Mouse (Mus musculus) kidney, embryonic 14.5 days (tissue): ENCODE measurements around the gene Lrig1. TPM values are rescaled to one million over a fixed set of nuclear protein-coding genes. Genes with fewer than 3 reads are reported as not detected.

Source experiments
- ATAC-seq: fragments of 200-750 bp; cut with Nextera tagmentation; 2 replicates; pipeline ENCODE4 v1.8.0; 2017; ENCODE audit warnings: moderate number of reproducible peaks, mild to moderate bottlenecking, moderate TSS enrichment, moderate library complexity; ENCODE audit not compliant: low FRiP score, low TSS enrichment
- H3K27ac ChIP-seq: fragments of 300-500 bp; sonication (generic); 2 replicates; pipeline ENCODE4 v1.5.1; 2014; ENCODE audit warnings: low read depth, mild to moderate bottlenecking, low read length, moderate library complexity, mixed read lengths
- H3K27me3 ChIP-seq: fragments of 300-500 bp; sonication (generic); 2 replicates; pipeline ENCODE4 v1.6.1; 2014; ENCODE audit warnings: mild to moderate bottlenecking, low read length; ENCODE audit not compliant: control insufficient read depth, insufficient read depth
- H3K36me3 ChIP-seq: fragments of 300-500 bp; sonication (generic); 2 replicates; pipeline ENCODE4 v1.6.1; 2014; ENCODE audit warnings: low read length, mixed read lengths; ENCODE audit not compliant: control insufficient read depth, insufficient read depth
- H3K4me1 ChIP-seq: fragments of 300-500 bp; sonication (generic); 2 replicates; pipeline ENCODE4 v1.6.1; 2014; ENCODE audit warnings: low read length, mixed read lengths; ENCODE audit not compliant: control insufficient read depth, insufficient read depth
- H3K4me2 ChIP-seq: fragments of 300-500 bp; sonication (generic); replicated peaks from 2 replicates; pipeline ENCODE4 v1.6.1; 2014; ENCODE audit warnings: low read depth, mild to moderate bottlenecking, low read length
- H3K4me3 ChIP-seq: fragments of 300-500 bp; sonication (generic); 2 replicates; pipeline ENCODE4 v1.5.1; 2014; ENCODE audit warnings: mild to moderate bottlenecking, low read length
- H3K9ac ChIP-seq: fragments of 300-500 bp; sonication (generic); 2 replicates; pipeline ENCODE4 v1.6.1; 2014; ENCODE audit warnings: low read depth, mild to moderate bottlenecking, low read length, moderate library complexity
- H3K9me3 ChIP-seq: fragments of 300-500 bp; sonication (generic); 2 replicates; pipeline ENCODE4 v1.6.1; 2016; ENCODE audit warnings: low read length; ENCODE audit not compliant: control insufficient read depth
- WGBS: fragments of 180-500 bp; shearing (Covaris S2); extraction: QIAGEN DNeasy Blood & Tissue Kit; methylation state at CpG from one replicate; pipeline ENCODE4 v1.1.7; 2014; 5-methylcytosine and 5-hydroxymethylcytosine counted together
- polyA plus RNA-seq: library from polyadenylated mRNA; unstranded; fragments of >200 nt; fragmentation: Nextera tagmentation; extraction: Ambion mirVana; gene quantifications from 2 replicates; pipeline ENCODE4 v1.2.1, GENCODE M21; 2014

Lrig1 gene
- polyA plus RNA-seq, 1 experiment from 2014 or later = 10.4 TPM

GRCm38 (mm10) chr6:94694481-94694880, 5.5 kb downstream of the Lrig1 start:
- 28% methylated on average over 1 of the region's 1 CpGs for WGBS
- H3K27ac ChIP-seq = no peak overlapping the region
- no peaks in the 10 kb centered on the region for H3K27me3 ChIP-seq
- no peak for ATAC-seq
- H3K9me3 ChIP-seq = no peaks in the 10 kb centered on the region
- peaks cover 18% of the 10 kb centered on the region for H3K4me1 ChIP-seq
- no peaks in the 10 kb centered on the region for H3K36me3 ChIP-seq
- H3K4me3 ChIP-seq = no peak overlapping the region
- H3K9ac ChIP-seq = no peak overlapping the region
- no peak overlapping the region for H3K4me2 ChIP-seq

DNA sequence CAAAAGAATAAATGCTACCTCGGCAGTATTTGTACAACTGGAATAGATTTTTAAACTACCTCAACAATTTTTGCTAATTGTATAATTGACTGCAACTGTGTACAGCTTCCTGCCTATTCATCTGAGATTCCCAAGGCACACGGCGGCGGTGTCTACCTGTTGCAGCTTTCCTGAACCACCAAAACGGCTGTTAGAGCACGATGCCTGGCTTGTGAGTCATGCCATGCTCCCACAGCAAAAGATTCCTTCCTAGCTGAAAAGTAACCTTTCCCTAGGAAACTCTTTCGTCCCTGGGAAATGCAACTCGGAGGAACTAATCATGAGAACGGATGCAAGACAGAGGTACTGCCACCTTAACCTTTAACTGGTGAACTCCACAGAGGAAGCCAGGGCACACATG, 6.9 kb downstream of the Lrig1 start:
- ATAC-seq = no peak
- Histone ChIP-seq H3K9me3 (no peaks in the 10 kb centered on the region), H3K4me3 (no peak overlapping the region), H3K4me2 (no peak overlapping the region), H3K36me3 (no peaks in the 10 kb centered on the region), H3K9ac (no peak overlapping the region), H3K27ac (no peak overlapping the region), H3K4me1 (peaks cover 18% of the 10 kb centered on the region), H3K27me3 (no peaks in the 10 kb centered on the region)
- 81% methylated on average over 9 of the region's 9 CpGs for WGBS

- H3K4me3 ChIP-seq = no peak overlapping the region
- H3K9ac ChIP-seq = no peak overlapping the region
- no peaks in the 10 kb centered on the region for H3K36me3 ChIP-seq
- no peak; the same call in 1 of the 2 replicates for ATAC-seq
- H3K4me2 ChIP-seq = no peak overlapping the region
- H3K9me3 ChIP-seq = no peaks in the 10 kb centered on the region
- H3K4me1 ChIP-seq = peaks cover 18% of the 10 kb centered on the region
- H3K27me3 ChIP-seq = no peaks in the 10 kb centered on the region
- WGBS = 27% methylated on average over 2 of the region's 2 CpGs
- H3K27ac ChIP-seq = no peak overlapping the region
Measured at GRCm38 (mm10) chr6:94692003-94692402, 8.0 kb downstream of the Lrig1 start.

GRCm38 (mm10) chr6:94690247-94690646, 9.7 kb downstream of the Lrig1 start:
- ATAC-seq = no peak
- Histone ChIP-seq H3K9me3 (no peaks in the 10 kb centered on the region), H3K9ac (no peak overlapping the region), H3K27ac (no peak overlapping the region), H3K36me3 (no peaks in the 10 kb centered on the region), H3K4me1 (peaks cover 15% of the 10 kb centered on the region), H3K4me3 (no peak overlapping the region), H3K4me2 (no peak overlapping the region), H3K27me3 (no peaks in the 10 kb centered on the region)
- 64% methylated on average over 7 of the region's 7 CpGs for WGBS

DNA sequence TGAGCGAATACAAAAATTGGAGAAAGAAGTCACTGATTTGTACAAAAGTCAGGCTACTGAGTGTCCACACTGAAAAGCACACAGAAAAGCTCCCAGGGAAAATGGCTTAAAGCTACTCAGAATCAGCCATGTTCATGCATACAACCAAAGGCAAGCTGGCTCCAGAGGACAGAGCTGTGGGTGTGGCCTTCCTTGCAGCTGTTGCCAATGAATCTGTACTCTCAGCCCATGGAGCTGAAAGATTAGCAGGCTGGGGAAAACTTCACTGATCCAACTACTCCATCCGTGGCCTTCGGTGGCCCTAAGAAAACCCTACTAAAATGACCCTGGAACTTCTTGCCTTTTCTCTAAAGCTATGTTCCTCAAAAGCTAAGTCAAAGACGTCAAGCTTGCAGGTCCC, 11.2 kb downstream of the Lrig1 start:
- Histone ChIP-seq H3K4me3 (no peak overlapping the region), H3K9me3 (no peaks in the 10 kb centered on the region), H3K27ac (no peak overlapping the region), H3K4me1 (peaks cover 21% of the 10 kb centered on the region), H3K9ac (no peak overlapping the region), H3K4me2 (no peak overlapping the region), H3K27me3 (no peaks in the 10 kb centered on the region), H3K36me3 (no peaks in the 10 kb centered on the region)
- 58% methylated on average over 4 of the region's 4 CpGs for WGBS
- no peak for ATAC-seq

GRCm38 (mm10) chr6:94686048-94686447, 13.9 kb downstream of the Lrig1 start:
- H3K9ac ChIP-seq = no peak overlapping the region
- H3K9me3 ChIP-seq = no peaks in the 10 kb centered on the region
- peaks cover 22% of the 10 kb centered on the region for H3K4me1 ChIP-seq
- no peak overlapping the region for H3K27ac ChIP-seq
- no peak overlapping the region for H3K4me2 ChIP-seq
- H3K27me3 ChIP-seq = no peaks in the 10 kb centered on the region
- WGBS = 57% methylated on average over 6 of the region's 6 CpGs
- H3K36me3 ChIP-seq = no peaks in the 10 kb centered on the region
- ATAC-seq = no peak
- H3K4me3 ChIP-seq = no peak overlapping the region

DNA sequence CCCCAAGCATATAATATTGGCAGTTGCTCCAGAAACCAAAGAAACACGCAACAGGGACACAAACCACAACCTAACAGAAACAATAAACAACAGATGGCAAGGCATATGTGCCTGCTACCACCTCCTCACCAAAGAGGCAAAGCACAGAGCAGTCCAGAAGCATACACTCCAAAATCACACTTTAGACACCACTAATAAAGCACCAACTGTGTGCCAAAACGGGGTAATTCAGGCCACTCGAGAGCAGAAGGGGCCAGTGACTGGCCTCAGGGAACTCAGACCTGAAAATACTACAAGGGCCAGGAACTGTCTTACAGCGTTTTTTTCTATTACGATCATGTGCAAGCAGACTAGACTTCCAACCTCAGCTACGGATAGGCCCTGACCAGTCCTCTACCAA, 14.3 kb downstream of the Lrig1 start:
- H3K36me3 ChIP-seq = no peaks in the 10 kb centered on the region
- no peak for ATAC-seq
- no peaks in the 10 kb centered on the region for H3K9me3 ChIP-seq
- no peak overlapping the region for H3K9ac ChIP-seq
- H3K27me3 ChIP-seq = no peaks in the 10 kb centered on the region
- 68% methylated on average over 6 of the region's 6 CpGs for WGBS
- no peak overlapping the region for H3K4me2 ChIP-seq
- H3K27ac ChIP-seq = no peak overlapping the region
- H3K4me1 ChIP-seq = peaks cover 25% of the 10 kb centered on the region
- H3K4me3 ChIP-seq = no peak overlapping the region

DNA sequence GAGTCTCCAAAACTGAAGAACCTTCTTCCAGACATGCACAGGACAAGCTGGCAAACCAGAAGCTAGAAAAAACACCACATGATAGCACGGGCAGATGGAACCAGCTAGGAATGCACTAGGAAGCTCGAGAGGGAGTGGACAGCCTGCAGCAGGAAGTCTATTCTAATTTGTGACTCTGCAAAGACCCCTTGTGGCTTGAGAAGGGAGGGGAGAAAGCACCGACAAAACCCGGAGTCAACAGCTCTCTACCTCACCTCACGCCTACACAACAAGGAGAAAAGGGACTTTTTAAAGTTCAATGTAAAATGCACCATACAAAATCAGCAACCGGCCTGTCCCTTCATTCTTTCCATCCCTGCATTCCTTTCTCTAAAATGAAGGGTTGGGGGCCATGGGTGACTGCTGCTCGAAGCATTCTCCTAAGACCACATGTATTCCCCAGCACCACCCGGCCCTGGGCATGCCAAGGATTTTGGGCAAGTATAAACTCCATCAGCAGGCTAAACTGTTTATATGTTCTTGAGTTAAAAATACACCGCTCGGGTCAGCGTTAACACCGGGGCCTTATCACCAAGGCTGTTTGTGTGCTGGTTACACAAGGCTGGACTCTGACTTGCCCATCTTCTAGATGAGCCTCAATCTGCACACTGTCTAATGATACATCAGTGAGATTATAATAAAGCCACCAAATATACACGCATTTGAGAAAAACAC, 15.0 kb downstream of the Lrig1 start:
- Histone ChIP-seq H3K27ac (no peak overlapping the region), H3K36me3 (no peaks in the 10 kb centered on the region), H3K9me3 (no peaks in the 10 kb centered on the region), H3K9ac (no peak overlapping the region), H3K4me3 (no peak overlapping the region), H3K4me2 (no peak overlapping the region), H3K27me3 (no peaks in the 10 kb centered on the region), H3K4me1 (peaks cover 25% of the 10 kb centered on the region)
- ATAC-seq = 0 out of 2 replicates have a peak, but pooled peaks have one; percentile 40
- WGBS = 54% methylated on average over 13 of the region's 13 CpGs

- no peak overlapping the region for H3K4me2 ChIP-seq
- H3K27ac ChIP-seq = no peak overlapping the region
- no peak overlapping the region for H3K4me3 ChIP-seq
- no peaks in the 10 kb centered on the region for H3K9me3 ChIP-seq
- ATAC-seq = no peak
- peaks cover 24% of the 10 kb centered on the region for H3K4me1 ChIP-seq
- WGBS = 89% methylated on average over 3 of the region's 3 CpGs
- no peaks in the 10 kb centered on the region for H3K27me3 ChIP-seq
- no peaks in the 10 kb centered on the region for H3K36me3 ChIP-seq
- no peak overlapping the region for H3K9ac ChIP-seq
Measured at GRCm38 (mm10) chr6:94683701-94684100, 16.3 kb downstream of the Lrig1 start.
